ENCODE assay signal across 17 mouse cellular contexts in the genomic region with DNA sequence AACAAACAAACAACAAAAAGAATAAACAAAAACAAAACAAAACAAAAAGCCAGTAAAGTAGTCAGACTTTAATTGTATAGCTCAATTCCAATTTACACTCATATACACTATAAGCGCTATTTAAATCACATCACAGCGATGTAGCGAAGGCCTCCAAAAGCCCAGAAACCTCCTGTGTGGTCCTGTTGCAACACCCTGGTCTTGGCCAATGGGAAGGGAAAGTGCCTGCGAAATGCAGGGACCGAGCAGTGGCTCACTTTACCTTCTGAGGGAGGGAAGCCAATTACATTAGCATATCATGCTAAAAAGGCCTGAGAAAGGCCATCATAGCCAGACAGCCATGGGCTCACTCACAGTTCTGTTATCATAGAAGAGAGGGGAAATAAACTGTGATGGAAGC. TPM values are rescaled to one million over a fixed set of nuclear protein-coding genes. Genes with fewer than 3 reads are reported as not detected.
"Had no signal": no experiment of that assay in that cellular context is flagged by ENCODE, and none has a peak within 500 bp of the region (broad histone marks: within the 10 kb centered on the region; RNA-seq: fewer than 3 reads in every experiment).

No protein-coding gene starts in this region.

- H3K27me3 ChIP-seq: limb, embryonic 13.5 days; neural tube, embryonic 13.5 days had no signal

- H3K27ac ChIP-seq: limb, embryonic 13.5 days; liver, embryonic 14.5 days; neural tube, embryonic 13.5 days had no signal

- DNase-seq: kidney, adult 11 months; kidney, adult 9 months; kidney, postnatal 10 days; left cerebral cortex, postnatal 4 days; lung, adult 18-20 months; lung, postnatal 36 days; retina, postnatal 1 day; right cerebral cortex, postnatal 4 days; spleen, adult 18-20 months; thymus, adult 18-20 months; thymus, postnatal 14 days had no signal

- H3K36me3 ChIP-seq: limb, embryonic 13.5 days; neural tube, embryonic 13.5 days had no signal

- H3K4me2 ChIP-seq: limb, embryonic 13.5 days; neural tube, embryonic 13.5 days had no signal

- H3K9me3 ChIP-seq: limb, embryonic 13.5 days; neural tube, embryonic 13.5 days had no signal

- H3K9ac ChIP-seq: limb, embryonic 13.5 days; liver, embryonic 14.5 days; neural tube, embryonic 13.5 days had no signal

- H3K4me3 ChIP-seq: limb, embryonic 13.5 days; neural tube, embryonic 13.5 days had no signal

RNA-seq across cellular contexts. Expression of gene Scel, which starts 14.5 kb away (rescaled TPM):
- total RNA-seq: liver, adult 2 months; megakaryocyte-erythroid progenitor cell, adult 5-6 weeks had no signal
- polyA plus RNA-seq: large intestine, adult 2 months; liver, adult 2 months had no signal
